Mouse (Mus musculus) frontal cortex, postnatal 36 days (tissue): ENCODE measurements around the gene Grcc10.

Source experiments
- DNase-seq, 2 experiments: peaks; one replicate each; pipeline ENCODE4 v3.0.0; 2022; ENCODE audit warnings: low spot score in 2 of 2

Gene Grcc10

DNA sequence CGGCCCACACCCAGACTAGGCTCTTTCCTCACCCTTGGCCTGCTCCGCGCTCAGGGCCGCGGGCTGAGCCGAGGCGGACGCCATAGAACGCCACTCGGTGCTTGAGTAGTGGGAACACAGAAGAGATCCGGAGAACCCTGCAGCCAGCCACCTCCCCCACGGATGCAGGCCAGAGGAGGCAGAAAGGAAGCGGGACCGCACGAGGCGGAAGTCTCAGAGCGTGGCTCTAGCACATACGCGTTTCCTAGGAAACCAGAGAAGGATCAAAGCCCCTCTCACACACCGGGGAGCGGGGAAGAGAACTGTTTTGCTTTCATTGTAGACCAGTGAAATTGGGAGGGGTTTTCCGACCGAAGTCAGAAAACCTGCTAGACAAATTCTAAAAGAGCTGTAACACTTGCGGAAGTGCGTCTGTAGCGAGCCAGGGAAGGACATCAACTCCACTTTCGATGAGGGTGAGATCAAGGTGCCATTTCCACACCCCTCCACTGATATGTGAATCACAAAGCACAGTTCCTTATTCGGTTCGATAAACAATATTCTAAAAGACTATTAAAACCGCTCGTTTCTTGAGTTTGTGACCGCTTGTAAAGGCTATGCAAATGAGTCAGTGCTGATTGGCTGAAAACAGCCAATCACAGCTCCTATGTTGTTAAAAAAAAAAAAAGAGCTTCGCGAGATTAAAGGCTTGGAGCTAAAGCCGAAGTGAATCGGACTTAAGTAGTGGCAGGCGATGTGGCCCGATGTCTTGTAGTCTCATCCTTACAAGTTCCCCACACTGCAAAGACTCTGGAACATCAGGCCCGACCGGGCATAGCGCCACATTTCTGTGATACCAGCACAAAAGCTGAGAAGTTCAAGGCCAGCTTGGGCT, at the start of gene Grcc10:
Grcc10 (minus strand) TSS at position 487 of the 874 bp plus-strand sequence.
- peak; percentile 89 to 93 for DNase-seq

DNA sequence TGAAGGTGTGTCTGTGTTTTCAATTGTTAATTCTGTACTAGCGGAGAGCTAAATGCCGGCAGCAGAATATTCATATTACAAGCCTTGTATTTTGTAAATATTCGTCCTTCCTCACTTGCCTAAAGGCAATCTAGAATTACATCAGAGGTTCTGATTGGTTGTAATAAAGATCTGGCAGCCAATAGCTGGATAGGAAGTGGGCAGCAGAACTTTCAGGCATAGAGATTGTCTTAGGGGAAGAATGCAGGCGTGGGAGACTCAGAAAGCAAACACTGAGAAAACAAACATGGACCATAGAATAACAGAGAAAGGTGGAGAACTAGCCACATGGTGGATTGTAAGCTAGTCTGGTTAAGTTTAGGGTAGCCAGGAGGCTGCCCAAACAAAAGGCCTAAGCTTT, 48.9 kb upstream of the Grcc10 start:
- DNase-seq = no peak

DNA sequence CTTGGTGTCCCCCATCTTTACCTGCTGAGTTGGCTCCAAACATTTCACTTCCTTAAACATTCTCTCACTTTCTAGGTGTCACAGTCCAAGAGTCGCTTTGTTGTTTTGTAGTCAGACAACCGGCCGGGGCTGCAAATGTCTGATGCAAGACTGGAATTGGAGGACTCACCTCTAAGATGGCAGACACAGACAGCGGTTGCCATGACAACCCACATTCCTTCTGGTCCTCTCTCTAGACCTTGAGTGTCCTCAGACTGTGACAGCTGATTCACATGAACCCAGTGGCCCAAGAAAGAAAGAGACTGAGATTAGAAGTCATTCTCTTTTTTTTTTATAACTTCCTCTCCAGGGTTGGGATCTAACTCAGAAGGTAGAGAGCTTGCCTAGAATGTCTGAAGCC, 48.3 kb upstream of the Grcc10 start:
- no peak for DNase-seq

DNA sequence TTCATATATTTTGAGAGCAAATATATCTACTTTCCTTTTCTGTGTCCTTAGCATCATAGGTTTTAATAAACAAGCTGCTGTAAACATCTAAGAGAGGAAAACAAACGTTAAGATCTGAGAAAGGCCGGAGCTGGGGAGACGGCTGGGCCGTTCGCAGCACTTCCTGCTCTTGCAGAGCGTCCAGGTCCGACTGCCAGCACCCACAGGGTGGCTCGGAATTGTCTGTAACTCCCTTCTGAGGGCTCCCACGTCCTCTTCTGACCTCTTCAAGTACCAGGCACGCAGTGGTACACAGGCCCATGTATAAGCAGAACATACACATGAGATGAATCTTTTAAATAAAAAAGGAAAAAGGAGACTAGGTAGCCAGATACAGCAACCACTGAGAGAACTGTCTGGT, 46.5 kb upstream of the Grcc10 start:
- no peak for DNase-seq

DNA sequence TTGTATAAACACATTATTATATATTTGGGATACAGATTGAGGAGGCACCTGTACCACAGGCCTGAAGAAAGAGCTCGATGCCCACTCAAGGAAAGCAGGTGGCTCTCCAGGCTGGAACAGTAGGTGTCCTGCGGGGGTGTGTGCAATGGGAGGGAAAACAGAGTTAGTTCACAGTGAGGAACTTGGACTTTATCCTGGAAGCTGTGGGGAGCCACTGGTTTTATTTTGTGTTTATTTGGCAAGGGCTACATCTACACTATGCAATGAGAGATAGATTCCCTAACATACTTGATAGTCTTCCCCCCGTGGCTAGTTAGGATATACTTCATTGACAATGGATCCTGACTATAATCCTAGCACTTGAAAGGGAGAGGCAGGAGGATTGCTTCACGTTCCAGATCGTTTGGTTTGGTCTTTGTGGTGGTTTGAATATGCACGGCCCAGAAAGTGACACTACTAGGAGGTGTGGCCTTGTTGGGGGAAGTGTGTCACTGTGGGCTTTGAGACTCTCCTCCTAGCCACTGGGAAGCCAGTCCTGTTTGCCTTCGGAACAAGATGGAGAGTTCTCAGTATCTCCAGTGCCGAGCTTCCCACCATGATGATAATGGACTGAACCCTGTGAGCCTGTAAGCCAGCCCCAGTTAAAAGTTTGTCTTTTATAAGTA, 45.7 kb upstream of the Grcc10 start:
- no peak for DNase-seq

DNA sequence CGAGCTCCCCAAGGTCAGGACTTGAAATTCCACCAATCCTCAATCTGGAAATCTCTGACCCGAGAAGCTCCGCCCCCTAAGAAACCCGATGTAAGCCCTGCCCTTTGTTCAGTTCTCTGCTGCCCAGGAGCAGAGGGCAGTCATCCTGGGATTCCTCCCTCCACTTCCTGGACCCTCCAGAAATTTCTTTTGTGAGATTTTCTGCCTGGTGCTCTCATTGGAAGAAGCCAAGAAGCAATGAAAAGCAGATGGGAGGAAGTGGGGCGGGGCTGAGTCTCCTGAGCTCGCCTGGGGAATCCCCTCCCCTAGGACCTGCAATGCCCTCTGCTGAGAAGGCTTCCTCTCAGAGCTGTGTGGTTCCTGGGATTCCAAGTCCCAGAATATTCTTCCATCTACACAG, 41.3 kb upstream of the Grcc10 start:
- DNase-seq = no peak

DNA sequence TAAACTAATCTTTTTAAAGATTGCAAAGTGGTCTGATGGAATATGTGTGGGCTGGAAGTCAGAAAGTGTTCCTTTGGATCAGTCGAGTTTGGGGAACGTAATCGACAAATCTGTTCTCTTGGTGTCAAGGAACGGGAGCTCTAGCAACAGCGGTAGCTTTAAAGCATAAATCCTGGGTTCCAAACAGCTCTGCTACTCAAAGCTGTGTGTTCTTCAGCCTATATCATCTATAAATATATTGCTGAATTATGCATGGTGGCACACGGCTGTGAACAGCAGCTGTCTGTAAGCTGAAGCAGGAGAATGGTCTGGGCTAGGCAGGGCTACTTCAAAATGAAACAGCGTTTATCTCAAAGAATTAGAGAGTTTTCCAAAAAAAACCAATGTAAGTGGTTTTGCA, 39.7 kb upstream of the Grcc10 start:
- peak in 1 of 2 experiments; percentile 26 for DNase-seq

DNA sequence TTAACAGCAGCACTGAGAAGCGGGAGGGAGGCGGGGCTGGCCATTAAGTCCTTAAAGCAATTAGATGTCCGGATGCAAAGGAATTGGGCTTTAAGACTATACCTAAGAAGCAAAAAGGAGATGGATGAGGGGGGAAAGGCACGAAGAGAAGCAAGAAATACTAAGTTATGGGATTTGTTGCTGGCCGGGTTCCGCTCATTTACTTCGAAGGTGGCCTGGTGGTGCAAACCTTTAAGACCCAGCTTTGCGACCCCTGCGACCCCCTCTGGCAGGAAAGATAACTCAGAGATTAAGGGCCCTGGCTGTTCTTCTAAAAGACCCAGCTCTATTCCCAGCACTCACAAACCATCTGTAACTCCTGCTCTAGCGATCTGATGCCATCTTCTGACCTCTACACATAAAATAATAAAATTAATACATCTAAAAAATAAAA, 38.8 kb upstream of the Grcc10 start:
- no peak for DNase-seq

DNA sequence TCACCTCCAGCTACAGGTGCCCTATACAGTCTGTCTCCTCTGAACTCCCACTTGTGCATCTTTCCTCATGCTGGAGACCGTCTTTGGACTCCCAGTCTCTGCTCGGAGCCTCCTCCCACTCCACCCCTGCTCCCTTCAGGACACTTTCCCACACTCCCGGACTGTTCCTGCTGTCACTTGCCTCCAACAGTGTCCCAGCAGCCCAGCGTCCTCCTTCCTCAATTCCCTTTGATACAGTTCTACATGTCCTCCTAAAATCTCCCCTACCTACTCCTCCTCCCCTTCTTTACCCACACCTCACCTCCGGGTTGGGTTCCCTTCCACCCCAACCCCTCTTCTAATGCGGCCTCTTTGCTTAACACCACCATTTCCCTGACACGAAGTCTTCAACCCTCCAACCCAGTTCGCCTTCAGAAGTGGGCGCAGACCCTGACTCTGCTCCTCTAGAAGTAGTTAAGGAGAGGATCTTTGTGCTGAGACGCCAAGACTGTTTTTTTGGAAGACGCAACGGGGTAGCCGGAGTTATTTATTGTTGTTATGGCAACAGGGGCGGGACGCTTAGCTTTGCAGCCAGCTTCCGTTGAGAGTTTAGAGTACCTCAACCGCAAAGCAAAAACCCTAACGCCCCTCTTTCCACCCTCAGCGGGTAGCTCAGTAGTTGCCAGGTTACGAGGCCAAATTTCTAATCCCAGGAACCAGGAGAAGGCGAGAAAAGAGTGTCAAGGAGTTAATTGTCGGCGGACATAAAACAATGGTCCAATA, 38.2 kb upstream of the Grcc10 start, which contains the start of gene Lrrc23:
Lrrc23 (minus strand) TSS at position 506 of the 762 bp plus-strand sequence.
- DNase-seq = peak in 1 of 2 experiments; percentile 34

DNA sequence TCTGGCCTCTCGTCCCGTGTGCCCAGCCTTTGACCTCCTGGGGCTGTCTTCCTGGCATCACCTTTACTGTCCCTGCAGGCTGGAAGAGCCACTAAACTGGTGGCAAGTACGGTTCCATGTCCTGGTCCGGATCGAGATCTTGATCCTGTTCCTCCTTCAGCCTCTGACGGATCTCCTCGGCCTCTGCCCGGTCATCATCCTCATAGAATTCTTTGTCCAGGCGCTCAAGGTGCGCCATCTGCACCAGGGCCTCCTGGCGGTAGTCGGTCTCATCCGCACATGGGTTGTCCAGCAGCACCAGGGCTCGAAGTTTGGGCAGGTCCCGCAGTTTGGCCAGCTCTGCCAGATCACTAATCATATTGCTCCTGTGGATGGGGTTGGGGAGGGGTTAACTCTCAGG, 29.3 kb upstream of the Grcc10 start:
- DNase-seq = no peak

DNA sequence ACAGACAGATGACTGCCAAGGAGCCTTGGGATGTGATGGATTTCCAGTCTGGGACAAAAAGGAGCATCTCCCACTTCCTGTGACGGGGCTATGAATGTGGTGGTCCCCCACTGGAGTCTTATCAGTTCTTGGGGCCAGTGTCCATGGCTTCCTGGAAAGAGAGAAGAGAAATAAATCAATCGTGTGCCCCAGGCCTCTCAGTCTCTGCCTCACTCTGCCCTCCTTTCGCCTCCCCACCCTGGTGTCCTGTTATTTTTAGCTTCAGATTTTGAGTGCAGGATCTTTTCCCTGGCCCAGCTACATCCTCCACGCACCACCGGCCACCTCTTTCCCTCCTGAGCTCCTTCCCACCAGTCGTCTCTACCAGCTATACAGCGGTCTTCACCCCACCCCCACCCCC, 28.8 kb upstream of the Grcc10 start:
- no peak for DNase-seq

DNA sequence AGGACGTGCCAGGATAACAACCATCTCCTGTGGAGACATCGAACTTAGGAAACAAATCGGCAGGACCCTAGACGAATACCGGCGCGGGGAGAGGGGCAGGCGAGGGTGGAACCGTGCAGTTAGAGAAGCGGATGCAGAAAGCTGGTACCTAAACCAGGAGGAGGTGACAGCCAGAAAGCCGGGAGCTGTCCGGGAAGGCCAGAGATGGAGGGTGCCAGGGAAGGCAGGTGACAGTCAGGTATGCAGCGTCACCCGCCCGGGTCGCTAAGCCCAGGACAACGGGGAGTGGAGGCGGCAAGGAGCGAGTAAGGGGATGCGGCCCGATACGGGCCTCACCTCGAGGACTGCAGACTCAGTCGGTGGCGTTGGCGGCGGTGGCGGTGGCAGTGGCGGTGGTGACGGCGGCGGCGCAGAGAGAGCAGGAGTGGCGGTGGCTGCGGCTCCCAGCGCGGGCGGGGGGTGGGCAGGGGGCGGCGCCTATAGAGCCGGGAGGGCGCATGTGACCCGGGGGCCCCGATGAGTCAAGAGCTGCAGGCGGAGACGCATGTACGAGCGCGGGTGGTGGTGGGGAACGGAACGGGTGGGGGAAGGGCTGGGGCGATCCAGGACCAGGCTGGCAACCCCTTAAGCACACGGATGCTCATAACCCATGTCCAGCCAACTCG, 28.1 kb upstream of the Grcc10 start, which contains the start of gene Eno2:
Eno2 (minus strand) TSS at position 573 of the 665 bp plus-strand sequence.
- peak; percentile 71 for DNase-seq

DNA sequence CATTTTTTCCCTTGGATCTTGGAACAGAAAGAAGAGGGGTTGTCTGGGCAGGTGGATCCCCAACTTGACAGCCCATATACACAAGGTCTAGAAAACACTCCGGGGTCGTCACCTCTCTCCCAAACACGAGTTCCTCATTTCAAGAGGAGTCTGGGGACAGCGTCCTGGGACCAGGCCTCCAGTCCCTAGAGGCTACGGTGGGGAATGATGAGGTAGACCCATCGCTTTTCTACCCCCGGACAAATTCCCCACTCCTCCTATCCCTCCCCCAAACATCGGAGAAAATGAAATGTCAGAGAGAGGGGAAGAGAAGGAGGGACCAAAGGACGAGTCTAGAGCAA, 27.5 kb upstream of the Grcc10 start:
- DNase-seq = no peak

DNA sequence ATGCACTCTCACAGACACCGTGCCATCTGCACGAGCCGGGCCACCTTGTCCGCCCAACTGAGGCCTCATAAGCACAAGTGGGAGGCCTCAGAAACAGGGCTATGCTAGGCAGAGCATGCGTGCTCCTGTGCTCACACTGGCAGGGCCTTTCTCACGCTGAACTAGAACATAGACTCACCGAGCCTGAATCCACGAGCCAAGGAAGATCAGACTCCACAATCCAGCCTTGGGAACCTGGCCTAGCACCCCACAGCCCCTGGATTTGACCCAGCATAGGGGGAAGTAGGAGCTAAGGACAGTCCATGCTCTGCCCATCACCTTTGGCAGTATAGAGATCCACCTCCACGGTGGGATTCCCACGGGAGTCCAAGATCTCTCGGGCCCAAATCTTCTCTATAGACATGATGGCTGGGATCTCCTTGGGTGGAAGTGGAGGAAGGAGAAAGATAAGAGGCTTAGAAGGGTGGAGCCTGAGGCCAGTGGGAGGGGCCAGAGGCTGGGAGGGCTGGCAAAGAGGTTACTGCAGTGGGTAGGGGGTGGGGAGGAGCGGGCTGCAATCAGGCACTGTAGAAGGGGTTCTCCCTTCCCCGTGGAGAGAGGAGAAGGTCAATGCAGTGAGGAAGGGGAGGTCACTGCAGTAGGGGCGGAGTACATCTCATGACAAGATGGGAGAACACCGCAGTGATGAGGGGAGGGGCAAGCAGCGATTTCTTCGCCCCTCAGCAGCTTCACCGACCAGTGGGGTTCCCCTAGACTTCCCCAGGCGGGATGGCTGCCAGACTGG, 26.9 kb upstream of the Grcc10 start:
- peak; percentile 57 to 60 for DNase-seq

DNA sequence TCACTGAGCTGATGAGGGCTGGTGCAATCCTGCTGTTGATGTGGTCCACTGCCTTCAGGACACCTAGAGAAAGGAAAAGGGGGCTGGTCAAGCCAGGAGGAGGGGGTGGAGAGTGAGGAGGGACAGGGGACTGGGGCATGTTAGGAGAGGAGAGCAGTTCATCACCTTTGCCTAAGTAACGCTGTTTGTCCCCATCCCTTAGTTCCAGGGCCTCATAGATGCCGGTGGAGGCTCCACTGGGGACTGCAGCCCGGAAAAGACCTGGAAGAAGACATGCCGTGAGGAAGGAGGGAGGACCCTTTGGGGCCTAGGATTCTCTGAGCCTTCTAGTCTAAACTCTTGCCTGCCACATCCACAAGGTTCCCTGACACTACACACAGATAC, 26.4 kb upstream of the Grcc10 start:
- DNase-seq = no peak

DNA sequence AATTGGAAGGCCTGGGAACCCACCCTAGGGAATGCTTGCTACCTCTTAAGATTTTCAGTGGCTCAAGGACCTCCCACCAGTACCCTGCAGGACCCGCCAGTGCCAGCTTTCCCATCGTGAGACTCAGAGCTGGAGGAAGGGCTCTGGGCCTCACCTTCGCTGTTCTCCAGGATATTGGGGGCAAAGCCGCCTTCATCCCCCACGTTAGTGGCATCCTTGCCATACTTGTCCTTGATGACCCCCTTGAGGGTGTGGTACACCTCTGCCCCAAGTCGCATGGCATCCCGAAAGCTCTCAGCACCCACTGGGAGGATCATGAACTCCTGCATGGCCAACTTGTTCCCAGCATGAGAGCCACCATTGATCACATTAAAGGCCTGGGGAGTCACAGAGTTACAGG, 24.8 kb upstream of the Grcc10 start:
- DNase-seq = no peak

DNA sequence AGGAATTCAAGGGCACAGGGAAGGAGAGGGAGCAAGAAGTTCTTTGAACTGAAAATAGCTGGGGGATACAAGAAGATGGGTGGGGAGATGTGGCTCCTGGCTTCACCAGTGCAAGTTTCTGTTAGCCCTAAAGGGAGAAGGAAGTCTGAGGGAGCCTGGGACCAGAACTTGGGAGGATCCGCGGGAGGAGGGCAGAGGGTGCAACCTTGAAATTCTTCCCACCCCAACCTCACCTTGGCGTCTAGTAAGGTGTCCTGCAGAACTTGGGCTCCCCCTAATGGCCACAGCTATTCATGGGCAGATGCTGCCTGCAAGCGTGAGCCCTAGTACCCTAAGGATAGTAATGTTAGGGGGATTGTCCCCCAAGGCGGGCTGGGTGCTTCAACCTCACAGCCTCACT, 18.1 kb upstream of the Grcc10 start:
- peak; percentile 83 to 86 for DNase-seq

DNA sequence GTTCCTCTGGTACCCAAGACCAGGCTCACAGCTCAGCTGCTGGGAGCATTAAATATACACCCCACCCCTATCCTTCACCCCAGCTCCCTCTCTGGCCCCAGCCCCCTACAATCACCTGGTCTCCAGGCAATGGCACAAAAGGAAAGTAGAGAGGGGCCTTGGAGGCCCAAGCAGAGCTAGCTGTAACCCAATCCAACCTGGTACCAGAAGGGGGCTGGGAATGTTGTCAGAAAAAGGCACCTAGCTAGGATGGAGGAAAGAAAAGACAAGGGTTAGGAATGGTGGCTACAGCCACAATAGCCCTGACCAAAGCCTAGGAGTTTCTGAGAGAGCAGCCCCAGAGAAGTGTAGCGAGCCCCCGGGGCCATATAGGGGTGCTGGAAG, 17.7 kb upstream of the Grcc10 start:
- no peak for DNase-seq

DNA sequence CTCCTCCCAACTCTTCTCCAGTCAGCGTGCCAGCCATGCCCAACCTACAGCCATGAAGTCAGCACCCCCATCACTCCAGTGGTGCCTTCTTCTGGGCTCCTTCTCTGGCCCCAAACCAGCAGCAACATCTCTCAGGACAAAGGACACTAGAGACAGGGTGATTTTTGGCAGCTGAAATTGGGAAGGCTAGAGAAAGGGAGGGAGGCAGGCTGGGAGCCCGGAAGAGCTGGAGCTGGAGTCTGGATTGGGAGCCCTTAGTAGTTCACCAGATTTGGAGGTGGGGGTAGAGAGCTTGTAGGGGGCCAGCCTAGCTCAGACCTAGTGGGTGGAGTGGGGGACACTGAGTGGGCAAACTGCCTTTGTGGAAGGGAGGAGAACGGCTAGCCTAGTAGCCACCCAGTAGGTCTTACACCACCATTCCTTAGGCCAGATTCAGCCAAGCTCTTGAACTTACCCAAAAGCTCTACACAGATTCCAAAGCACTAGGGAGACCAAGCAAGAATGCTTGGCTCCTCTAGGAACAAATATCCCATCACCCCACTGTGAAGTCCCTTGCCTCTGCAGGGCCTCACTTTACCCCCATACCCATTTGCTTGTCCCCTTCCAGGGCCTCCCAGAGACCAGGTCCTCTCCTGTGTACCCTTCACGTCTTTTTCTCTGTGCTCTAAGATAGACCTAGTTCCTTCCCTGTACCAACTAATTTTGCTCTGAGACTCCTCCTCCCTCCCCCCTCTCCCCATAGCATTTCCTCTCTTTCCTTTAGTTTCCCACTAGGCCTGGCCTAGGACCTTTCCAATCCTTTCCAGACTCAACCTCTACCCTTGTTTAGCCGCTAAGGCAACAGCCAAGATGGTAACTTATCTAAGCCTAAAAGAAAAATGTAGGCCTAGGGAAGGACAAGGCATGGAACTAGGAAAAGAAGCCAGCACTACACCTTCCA, 17.0 kb upstream of the Grcc10 start:
- peak in 1 of 2 experiments; percentile 72 for DNase-seq

DNA sequence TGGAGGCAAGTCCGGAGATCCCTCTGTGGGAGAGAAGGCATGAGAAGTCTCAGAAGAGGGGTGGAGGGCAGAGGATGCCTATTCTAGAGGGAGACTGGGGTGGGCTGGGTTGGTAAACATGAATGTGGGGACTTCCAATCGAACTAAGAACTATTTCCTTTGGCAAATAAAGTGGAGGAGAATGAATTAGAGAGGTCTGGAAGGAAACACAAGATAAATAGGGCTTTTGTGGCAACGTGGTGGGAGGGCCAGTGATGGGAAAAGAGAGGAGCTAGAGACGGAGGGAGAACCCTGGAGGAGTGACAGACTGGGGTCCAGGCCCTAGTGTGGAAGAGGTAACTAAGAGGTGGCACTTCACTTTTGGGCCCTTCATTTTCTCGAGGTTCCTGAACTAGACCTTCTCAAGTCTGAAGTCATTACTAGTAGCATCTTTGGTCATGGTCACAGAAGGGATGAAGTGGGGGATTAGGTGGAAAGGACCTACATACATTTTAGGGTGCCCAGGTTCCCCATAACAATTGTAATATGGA, 16.2 kb upstream of the Grcc10 start:
- no peak for DNase-seq
